Mouse (Mus musculus) myocyte (in vitro differentiated cells): ENCODE measurements around the gene Pdlim1. TPM values are rescaled to one million over a fixed set of nuclear protein-coding genes. Genes with fewer than 3 reads are reported as not detected.
"Not testable (repeated sequence)": the region's sequence is repeated elsewhere in the genome, so short reads cannot be mapped to it uniquely, and the experiment has no call there.

Experiments
- H3K27me3 ChIP-seq: one replicate; pipeline ENCODE4 v1.6.1; 2011; ENCODE audit not compliant: control insufficient read depth, insufficient read depth, insufficient read length
- H3K36me3 ChIP-seq: one replicate; pipeline ENCODE4 v1.6.1; 2011; ENCODE audit not compliant: control insufficient read depth, insufficient read depth
- H3K4me2 ChIP-seq: one replicate; pipeline ENCODE4 v1.6.1; 2011; ENCODE audit warnings: low read depth, control low read depth
- H3K4me3 ChIP-seq: one replicate; pipeline ENCODE4 v1.5.1; 2011; ENCODE audit warnings: mild to moderate bottlenecking, control low read depth, moderate library complexity
- H3K79me2 ChIP-seq: one replicate; pipeline ENCODE4 v1.6.1; 2011; ENCODE audit not compliant: control insufficient read depth, insufficient read depth
- H3ac ChIP-seq: one replicate; pipeline ENCODE4 v1.6.1; 2011; ENCODE audit not compliant: control insufficient read depth, insufficient read length
- CEBPB ChIP-seq: IDR thresholded peaks from 2 replicates; pipeline ENCODE4 v1.6.1; 2011; ENCODE audit warnings: mild to moderate bottlenecking, moderate library complexity; ENCODE audit not compliant: poor library complexity, insufficient read depth, severe bottlenecking
- E2F4 ChIP-seq: IDR thresholded peaks from one replicate; pipeline ENCODE4 v1.6.1; 2011; ENCODE audit warnings: mild to moderate bottlenecking, control low read depth, moderate library complexity; ENCODE audit not compliant: insufficient read depth
- MAX ChIP-seq: IDR thresholded peaks from one replicate; pipeline ENCODE4 v1.6.1; 2011; ENCODE audit warnings: low read depth, mild to moderate bottlenecking, control low read depth
- MYOD1 ChIP-seq, 3 experiments: IDR thresholded peaks; one replicate each; pipeline ENCODE4 v1.6.1; 2011; ENCODE audit warnings: control low read depth in 2 of 3, low read depth in 2 of 3, mild to moderate bottlenecking in 2 of 3, moderate library complexity in 1 of 3; ENCODE audit not compliant: insufficient read length in 2 of 3, control insufficient read depth in 1 of 3
- MYOG ChIP-seq, 3 experiments: IDR thresholded peaks; one replicate each; pipeline ENCODE4 v1.6.1; 2011; ENCODE audit warnings: control low read depth in 2 of 3, low read depth in 2 of 3, mild to moderate bottlenecking in 2 of 3; ENCODE audit not compliant: insufficient read length in 2 of 3, control insufficient read depth in 1 of 3, insufficient read depth in 1 of 3
- POLR2A ChIP-seq: IDR thresholded peaks from one replicate; pipeline ENCODE4 v1.6.1; 2011; ENCODE audit warnings: low read depth, mild to moderate bottlenecking, control low read depth, moderate library complexity; ENCODE audit not compliant: insufficient read length
- POLR2AphosphoS2 ChIP-seq: IDR thresholded peaks from one replicate; pipeline ENCODE4 v1.6.1; 2011; ENCODE audit warnings: low read depth, control low read depth; ENCODE audit not compliant: insufficient read length
- REST ChIP-seq: IDR thresholded peaks from one replicate; pipeline ENCODE4 v1.6.1; 2011; ENCODE audit warnings: mild to moderate bottlenecking, control low read depth, moderate library complexity; ENCODE audit not compliant: insufficient read depth, insufficient read length
- SRF ChIP-seq: IDR thresholded peaks from one replicate; pipeline ENCODE4 v1.6.1; 2011; ENCODE audit warnings: low read depth; ENCODE audit not compliant: control insufficient read depth, insufficient read length
- TCF12 ChIP-seq: IDR thresholded peaks from one replicate; pipeline ENCODE4 v1.6.1; 2011; ENCODE audit warnings: mild to moderate bottlenecking, control low read depth; ENCODE audit not compliant: poor library complexity, insufficient read depth, severe bottlenecking
- TCF3 ChIP-seq: IDR thresholded peaks from one replicate; pipeline ENCODE4 v1.6.1; 2011; ENCODE audit warnings: low read depth, control low read depth; ENCODE audit not compliant: insufficient read length
- USF1 ChIP-seq: IDR thresholded peaks from one replicate; pipeline ENCODE4 v1.6.1; 2011; ENCODE audit warnings: low read depth, mild to moderate bottlenecking, control low read depth, moderate library complexity
- polyA plus RNA-seq: library from polyadenylated mRNA; unstranded; fragments of >200 nt; fragmentation: generic; extraction: Trizol; gene quantifications from one replicate; pipeline ENCODE4 v1.2.1, GENCODE M21; 2012; ENCODE audit warnings: missing spikeins

The Pdlim1 gene
- polyA plus RNA-seq, 1 experiment, result 161 TPM

DNA sequence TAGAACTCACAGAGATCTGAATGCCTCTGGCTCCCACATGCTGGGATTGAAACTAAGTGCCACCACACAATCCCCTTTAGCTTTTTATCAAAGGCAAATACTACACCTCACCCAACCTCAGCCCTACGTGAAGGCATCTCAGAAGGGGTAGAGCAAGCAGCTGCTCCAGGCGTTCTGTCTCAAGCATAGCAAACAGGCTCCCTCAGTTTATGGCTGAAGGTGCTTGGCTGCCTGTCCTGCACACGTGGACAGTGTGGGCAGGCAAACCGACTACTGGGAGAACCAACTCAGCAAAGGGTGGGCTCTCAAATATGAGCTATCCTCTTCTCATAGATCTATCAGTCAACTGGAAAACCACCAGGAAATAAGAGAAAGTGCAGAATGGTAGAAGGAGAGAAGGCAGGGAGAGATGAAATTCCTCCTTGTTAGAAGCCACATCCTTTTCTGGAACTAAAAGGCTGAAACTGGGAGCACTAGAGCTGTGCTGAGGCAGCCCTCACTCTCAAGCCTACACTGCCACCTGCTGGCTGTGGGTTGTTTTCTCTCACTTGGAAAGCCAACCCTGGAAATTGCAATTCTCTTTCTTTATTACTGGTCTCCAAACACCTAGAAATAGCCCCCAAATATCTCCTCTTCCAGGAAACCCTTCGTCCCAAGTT is 46.4 kb downstream of the Pdlim1 start:
- TF ChIP-seq CEBPB, result no peak
- TF ChIP-seq REST, result no peak
- TF ChIP-seq TCF12, result no peak
- TF ChIP-seq SRF, result no peak
- TF ChIP-seq POLR2AphosphoS2, result no peak
- TF ChIP-seq TCF3, result no peak
- no peak for TF ChIP-seq POLR2A
- TF ChIP-seq MYOD1 (IDR thresholded peaks at IDR 0.05; ENCODE audit: control insufficient read depth in 1 of 3, insufficient read length in 2 of 3, low read depth in 2 of 3), result no peak
- TF ChIP-seq MYOG (IDR thresholded peaks at IDR 0.05; ENCODE audit: control insufficient read depth in 1 of 3, insufficient read depth in 1 of 3, insufficient read length in 2 of 3, low read depth in 2 of 3), result no peak
- no peak for TF ChIP-seq E2F4
- no peak for TF ChIP-seq MAX
- TF ChIP-seq USF1, result no peak
- H3K27me3 ChIP-seq, result no peaks in the 10 kb centered on the region
- H3K36me3 ChIP-seq, result peaks cover 22% of the 10 kb centered on the region
- no peak overlapping the region for H3K4me3 ChIP-seq
- no peak overlapping the region for H3K4me2 ChIP-seq
- H3ac ChIP-seq, result no peak overlapping the region
- H3K79me2 ChIP-seq, result no peaks in the 10 kb centered on the region

DNA sequence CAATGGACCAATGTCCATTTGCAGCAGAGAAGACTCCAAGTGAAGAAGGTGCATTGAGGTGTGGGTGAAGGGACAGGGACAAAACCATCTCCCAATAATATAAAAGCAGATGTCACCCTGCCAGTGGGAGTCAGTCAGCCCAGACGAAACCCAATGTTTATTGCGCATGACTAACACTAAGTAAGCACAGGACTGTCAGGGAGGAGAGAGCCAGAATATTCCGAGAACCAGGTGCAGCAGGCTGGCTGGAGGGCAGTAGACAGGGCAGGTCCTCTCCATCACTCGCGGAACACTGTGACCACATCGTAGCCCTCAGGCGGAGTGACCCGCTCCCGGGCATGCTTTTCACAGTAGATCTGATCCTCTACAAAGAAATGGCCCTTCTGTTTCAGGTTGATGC is 49.3 kb downstream of the Pdlim1 start:
- not testable (repeated sequence) for H3K27me3 ChIP-seq, H3ac ChIP-seq, H3K4me3 ChIP-seq, H3K79me2 ChIP-seq, H3K4me2 ChIP-seq
- peaks cover 13% of the 10 kb centered on the region for H3K36me3 ChIP-seq

DNA sequence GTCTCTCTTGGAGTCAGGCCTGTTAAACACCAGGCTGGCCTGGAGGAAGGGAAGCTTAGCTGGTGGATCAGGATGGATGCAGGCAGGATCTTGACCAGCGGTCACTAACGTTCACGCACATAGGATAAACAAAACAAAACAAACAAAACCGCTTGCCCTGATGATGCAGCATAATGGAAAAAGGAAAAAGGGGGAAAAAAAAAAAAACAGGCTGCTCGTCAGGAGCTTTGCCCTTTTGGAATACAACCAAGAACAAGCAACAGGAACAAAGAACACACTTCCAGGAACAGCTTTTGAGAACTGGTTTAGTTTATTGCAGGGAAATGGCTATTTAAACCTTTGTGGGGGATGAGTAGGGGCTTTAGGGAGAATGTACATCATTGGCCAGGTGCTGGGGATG is 50.8 kb downstream of the Pdlim1 start:
- TF ChIP-seq USF1, result no peak
- no peak for TF ChIP-seq E2F4
- TF ChIP-seq MYOG (IDR thresholded peaks at IDR 0.05; ENCODE audit: control insufficient read depth in 1 of 3, insufficient read depth in 1 of 3, insufficient read length in 2 of 3, low read depth in 2 of 3), result no peak
- TF ChIP-seq MYOD1 (IDR thresholded peaks at IDR 0.05; ENCODE audit: control insufficient read depth in 1 of 3, insufficient read length in 2 of 3, low read depth in 2 of 3), result no peak
- TF ChIP-seq REST, result no peak
- no peak for TF ChIP-seq TCF3
- no peak for TF ChIP-seq POLR2A
- no peak for TF ChIP-seq CEBPB
- no peak for TF ChIP-seq POLR2AphosphoS2
- H3K36me3 ChIP-seq, result peaks cover 13% of the 10 kb centered on the region

DNA sequence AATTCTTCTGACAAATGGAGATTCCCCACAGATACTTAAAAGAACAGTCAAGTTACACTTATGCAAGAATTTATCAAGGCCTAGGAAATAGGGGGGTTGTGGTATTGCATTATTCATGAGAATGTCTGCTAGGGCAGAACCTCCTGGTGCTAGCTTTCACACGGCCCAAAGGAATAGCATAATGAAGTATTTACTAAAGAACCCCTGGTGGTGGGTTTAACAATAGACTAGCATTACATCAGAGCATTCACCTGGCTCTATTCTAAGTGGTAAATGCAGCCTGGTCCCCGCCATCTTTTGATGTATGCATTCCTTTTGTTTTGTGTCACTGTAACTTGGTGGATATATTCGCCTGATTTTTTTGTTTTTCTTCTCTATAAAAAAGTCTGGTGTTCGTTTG is 68.7 kb downstream of the Pdlim1 start:
- H3K4me2 ChIP-seq, H3ac ChIP-seq, H3K27me3 ChIP-seq, H3K79me2 ChIP-seq, H3K36me3 ChIP-seq, H3K4me3 ChIP-seq: not testable (repeated sequence)

More for the DNA sequence above, 50.8 kb downstream of the Pdlim1 start:
- Histone ChIP-seq H3K79me2 (no peaks in the 10 kb centered on the region), H3K4me3 (no peak overlapping the region), H3ac (no peak overlapping the region), H3K4me2 (no peak overlapping the region), H3K27me3 (no peaks in the 10 kb centered on the region)

DNA sequence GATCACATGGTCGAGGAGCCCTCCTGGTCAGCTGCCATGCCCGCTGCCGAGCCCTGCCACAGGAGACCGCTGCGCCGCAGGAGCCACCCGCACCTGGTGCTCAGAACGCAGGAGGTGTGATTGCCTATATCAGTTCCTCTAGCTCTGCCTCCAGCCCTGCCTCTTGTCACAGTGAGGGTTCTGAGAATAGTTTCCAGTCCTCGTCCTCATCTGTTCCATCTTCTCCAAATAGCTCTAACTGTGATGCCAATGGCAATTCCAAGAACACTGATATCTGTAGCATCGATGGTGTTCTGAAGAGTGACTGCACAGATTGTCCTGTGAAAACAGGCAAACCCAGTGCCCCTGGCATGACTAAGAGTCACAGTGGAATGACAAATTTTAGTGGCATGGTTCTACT is 81.0 kb downstream of the Pdlim1 start:
- Histone ChIP-seq H3K4me2 (no peak overlapping the region), H3K36me3 (no peaks in the 10 kb centered on the region), H3K79me2 (no peaks in the 10 kb centered on the region), H3K4me3 (no peak overlapping the region), H3ac (no peak overlapping the region), H3K27me3 (peaks cover 2% of the 10 kb centered on the region)
- no peak for TF ChIP-seq USF1
- TF ChIP-seq MYOG (IDR thresholded peaks at IDR 0.05; ENCODE audit: control insufficient read depth in 1 of 3, insufficient read depth in 1 of 3, insufficient read length in 2 of 3, low read depth in 2 of 3), result no peak
- no peak for TF ChIP-seq POLR2AphosphoS2
- no peak for TF ChIP-seq E2F4

DNA sequence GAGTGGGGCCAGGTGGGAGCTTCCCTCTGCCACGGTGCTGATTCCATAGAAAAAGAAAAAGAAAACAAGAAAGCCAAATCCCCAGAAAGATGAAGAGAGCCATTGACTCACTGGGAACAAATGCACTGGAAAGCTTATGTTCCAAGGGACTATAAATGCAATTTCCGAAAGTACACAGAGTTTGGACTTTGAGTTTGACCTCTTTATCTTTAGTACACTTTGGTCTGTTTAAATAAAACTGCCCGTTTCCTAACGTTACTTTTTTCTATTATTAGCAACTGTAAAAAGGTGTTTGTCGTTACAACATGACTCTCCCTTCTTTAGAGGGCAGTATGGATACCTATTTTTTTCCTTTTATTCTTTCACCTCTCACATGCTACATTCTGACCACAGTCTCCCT is 84.5 kb downstream of the Pdlim1 start, which contains the start of gene Cyp2c70:
Cyp2c70 (minus strand) TSS at position 174 of the 400 bp plus-strand sequence.
- TF ChIP-seq MYOG (IDR thresholded peaks at IDR 0.05; ENCODE audit: control insufficient read depth in 1 of 3, insufficient read depth in 1 of 3, insufficient read length in 2 of 3, low read depth in 2 of 3) (no peak), TCF12 (no peak), POLR2AphosphoS2 (no peak)
- Histone ChIP-seq H3K27me3 (peaks cover 5% of the 10 kb centered on the region), H3K79me2 (no peaks in the 10 kb centered on the region)

More for the DNA sequence above, 84.5 kb downstream of the Pdlim1 start, which contains the start of gene Cyp2c70:
- Histone ChIP-seq H3K4me3 (no peak within 1 kb of the TSS), H3K36me3 (no peaks in the 10 kb centered on the region), H3K4me2 (no peak within 1 kb of the TSS), H3ac (no peak within 1 kb of the TSS)
